Mouse (Mus musculus): Measurements from ENCODE around the gene Cdipt. TPM values are rescaled to one million over a fixed set of nuclear protein-coding genes. Genes with fewer than 3 reads are reported as not detected.

Gene Cdipt
- 59.1 and 66.1 TPM in 2 replicates for total RNA-seq (2017)

- no peak for ATAC-seq (ENCODE audit: extremely low read depth, insufficient number of reproducible peaks, low FRiP score, poor library complexity, severe bottlenecking)
These were observed at the start of gene Cdipt for GRCm38 (mm10) chr7:126975893-126975949. Cdipt (plus strand) TSS chr7:126975914.

GRCm38 (mm10) chr7:126926299-126926698 is 49.4 kb upstream of the Cdipt start:
- no peak for ATAC-seq (ENCODE audit: extremely low read depth, insufficient number of reproducible peaks, low FRiP score, poor library complexity, severe bottlenecking)

GRCm38 (mm10) chr7:126928384-126929037 is 47.2 kb upstream of the Cdipt start, which contains the start of gene Kctd13:
Kctd13 (plus strand) TSS chr7:126928879.
- peak; percentile 80 for ATAC-seq (ENCODE audit: extremely low read depth, insufficient number of reproducible peaks, low FRiP score, poor library complexity, severe bottlenecking)

DNA sequence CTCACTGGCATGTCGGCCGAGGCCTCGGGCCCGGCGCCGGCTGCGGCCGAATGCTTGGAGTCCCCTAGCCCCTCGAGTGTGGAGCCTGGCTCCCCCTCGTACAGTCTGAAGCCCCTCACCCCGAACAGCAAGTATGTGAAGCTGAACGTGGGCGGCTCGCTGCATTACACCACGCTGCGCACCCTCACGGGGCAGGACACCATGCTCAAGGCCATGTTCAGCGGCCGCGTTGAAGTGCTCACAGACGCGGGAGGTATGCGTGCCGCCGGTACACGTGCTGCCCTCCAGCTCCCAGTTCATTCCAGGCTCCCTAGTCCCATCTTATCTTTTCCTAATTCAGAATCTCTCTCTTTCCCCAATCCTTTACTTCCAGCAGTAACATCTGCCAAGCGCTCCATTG is 46.7 kb upstream of the Cdipt start:
- ATAC-seq (ENCODE audit: extremely low read depth, insufficient number of reproducible peaks, low FRiP score, poor library complexity, severe bottlenecking) = no peak

- ATAC-seq (ENCODE audit: extremely low read depth, insufficient number of reproducible peaks, low FRiP score, poor library complexity, severe bottlenecking) = no peak
These were observed 43.1 kb upstream of the Cdipt start for GRCm38 (mm10) chr7:126932652-126933051.

- ATAC-seq (ENCODE audit: extremely low read depth, insufficient number of reproducible peaks, low FRiP score, poor library complexity, severe bottlenecking) = no peak
These were observed 34.5 kb upstream of the Cdipt start for GRCm38 (mm10) chr7:126941171-126941570.

DNA sequence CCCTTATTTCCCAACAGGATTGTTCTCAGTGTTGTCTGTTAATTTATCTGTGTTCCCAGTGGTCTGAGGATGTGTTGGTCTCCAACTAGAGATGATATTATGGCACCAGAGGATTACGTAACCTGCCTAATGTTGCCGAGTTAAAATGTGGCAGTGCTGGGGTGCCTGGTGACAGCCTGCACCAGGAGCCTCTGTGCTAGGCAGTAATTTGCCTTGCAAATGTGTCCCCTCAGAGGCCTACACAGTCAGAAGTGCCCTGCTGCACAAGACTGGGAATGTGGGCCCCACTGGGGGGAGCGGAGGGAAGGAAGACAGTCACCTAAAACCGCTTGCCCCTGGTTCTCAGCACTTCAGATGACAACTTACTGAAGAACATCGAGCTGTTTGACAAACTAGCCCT is 33.9 kb upstream of the Cdipt start:
- no peak for ATAC-seq (ENCODE audit: extremely low read depth, insufficient number of reproducible peaks, low FRiP score, poor library complexity, severe bottlenecking)

DNA sequence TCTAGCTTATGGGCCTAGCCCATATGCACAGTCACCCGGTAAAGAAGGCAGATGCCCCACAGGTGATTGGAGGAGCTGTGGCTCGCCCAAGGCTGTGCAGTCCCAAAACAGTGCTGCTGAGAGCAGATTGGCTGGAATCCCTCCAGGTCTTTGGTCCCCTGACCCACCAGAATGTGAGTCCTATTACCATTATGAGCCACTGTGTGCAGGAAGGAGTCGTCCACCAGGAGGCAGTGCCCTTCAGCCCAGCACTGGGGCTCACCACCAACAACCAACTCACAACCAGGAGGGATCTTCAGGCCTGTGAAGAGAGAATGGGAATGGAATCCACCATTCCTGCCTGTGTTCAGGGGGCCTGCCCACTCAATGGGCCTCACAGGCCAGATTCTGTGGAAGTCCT is 29.2 kb upstream of the Cdipt start:
- peak; percentile 31; the same call in 1 of the 2 replicates for ATAC-seq (ENCODE audit: extremely low read depth, insufficient number of reproducible peaks, low FRiP score, poor library complexity, severe bottlenecking)

- ATAC-seq (ENCODE audit: extremely low read depth, insufficient number of reproducible peaks, low FRiP score, poor library complexity, severe bottlenecking) = no peak
These were observed 27.1 kb upstream of the Cdipt start for GRCm38 (mm10) chr7:126948626-126949025.

GRCm38 (mm10) chr7:126949403-126949792 is 26.3 kb upstream of the Cdipt start, which contains the start of gene Asphd1:
Asphd1 (minus strand) TSS chr7:126949582.
- ATAC-seq (ENCODE audit: extremely low read depth, insufficient number of reproducible peaks, low FRiP score, poor library complexity, severe bottlenecking) = no peak

DNA sequence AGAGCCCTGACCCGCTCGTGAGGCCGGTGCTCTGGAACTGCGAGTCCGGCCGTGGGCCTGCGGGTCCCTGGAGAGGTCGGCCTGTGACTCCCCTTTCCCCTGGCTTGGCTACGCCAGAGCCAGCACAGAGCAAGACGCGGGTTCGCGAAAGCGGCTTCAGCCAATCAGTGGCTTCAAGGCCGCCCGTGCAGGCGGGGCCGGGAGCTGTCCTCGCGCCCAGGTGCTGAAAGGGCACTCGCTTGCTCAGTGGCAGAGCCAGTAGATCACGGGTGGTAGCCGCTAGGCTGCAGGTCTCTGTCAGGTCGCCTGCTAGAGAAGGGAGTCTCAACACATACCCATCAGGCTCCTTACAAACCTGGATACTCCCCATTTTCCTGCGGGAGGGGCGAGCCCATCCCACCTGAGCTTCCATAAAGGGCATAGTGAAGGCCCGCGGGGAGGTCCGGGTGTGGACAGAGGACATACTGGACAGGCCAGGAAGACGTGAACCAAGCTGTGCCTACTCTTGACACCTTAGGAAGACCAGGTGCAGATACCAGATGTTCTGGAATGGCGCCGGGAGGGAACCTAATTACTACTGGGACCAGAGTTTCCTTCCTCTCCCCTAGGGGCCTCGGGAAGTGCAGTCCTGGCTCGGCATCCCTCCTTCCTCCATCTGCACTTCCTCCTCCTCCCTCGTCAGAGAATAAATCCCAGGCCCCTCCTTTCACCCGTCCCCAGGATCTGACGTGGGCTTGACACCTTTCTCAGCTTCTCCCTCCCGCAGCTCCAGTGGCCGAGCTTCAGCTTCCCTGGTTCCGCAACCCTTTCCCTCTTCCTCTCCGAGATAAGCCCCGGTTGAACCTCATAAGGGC is 25.7 kb upstream of the Cdipt start, which contains the start of gene Sez6l2:
TSS of gene Sez6l2 (plus strand) at position 771 of the 854 bp plus-strand sequence.
- ATAC-seq (ENCODE audit: extremely low read depth, insufficient number of reproducible peaks, low FRiP score, poor library complexity, severe bottlenecking) = peak; percentile 65

GRCm38 (mm10) chr7:126950647-126951615 is 24.8 kb upstream of the Cdipt start:
- no peak for ATAC-seq (ENCODE audit: extremely low read depth, insufficient number of reproducible peaks, low FRiP score, poor library complexity, severe bottlenecking)

- ATAC-seq (ENCODE audit: extremely low read depth, insufficient number of reproducible peaks, low FRiP score, poor library complexity, severe bottlenecking) = no peak
These were observed 24.0 kb upstream of the Cdipt start for GRCm38 (mm10) chr7:126951741-126952140.

DNA sequence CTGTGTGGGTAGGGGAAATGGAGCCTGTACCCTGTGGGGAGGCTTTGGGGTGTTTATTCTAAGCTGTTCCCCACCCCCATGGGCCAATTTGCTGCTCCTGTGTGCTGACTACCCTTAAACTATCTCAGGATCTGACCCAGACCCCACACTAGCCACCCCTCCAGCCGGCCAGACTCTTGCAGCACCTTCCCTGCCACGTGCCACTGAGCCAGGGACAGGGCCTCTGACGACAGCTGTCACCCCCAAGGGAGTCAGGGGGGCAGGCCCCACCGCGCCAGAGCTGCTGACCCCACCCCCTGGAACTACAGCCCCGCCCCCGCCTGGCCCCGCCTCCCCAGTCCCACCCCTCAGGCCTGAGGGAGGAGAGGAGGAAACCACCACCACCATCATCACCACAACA is 23.1 kb upstream of the Cdipt start:
- no peak for ATAC-seq (ENCODE audit: extremely low read depth, insufficient number of reproducible peaks, low FRiP score, poor library complexity, severe bottlenecking)

DNA sequence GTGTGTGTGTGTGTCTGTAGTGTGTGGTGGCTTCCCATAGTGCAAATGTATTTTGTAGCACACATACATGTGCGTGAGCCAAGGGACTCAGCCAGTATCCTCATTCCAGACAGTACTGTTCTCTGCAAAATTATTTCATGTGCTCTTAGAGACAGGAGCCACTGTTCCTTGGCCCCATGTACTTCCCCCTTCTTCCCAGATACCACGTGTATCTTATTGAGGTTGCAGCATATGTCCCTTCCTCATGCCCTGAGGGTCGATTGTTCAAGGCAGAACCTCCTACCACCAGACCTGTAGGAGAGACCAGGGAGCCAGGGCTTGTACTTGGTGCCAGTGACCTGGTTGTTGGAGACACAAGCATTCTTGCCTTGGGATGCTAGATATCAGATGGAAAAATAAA is 20.6 kb upstream of the Cdipt start:
- ATAC-seq (ENCODE audit: extremely low read depth, insufficient number of reproducible peaks, low FRiP score, poor library complexity, severe bottlenecking) = no peak

DNA sequence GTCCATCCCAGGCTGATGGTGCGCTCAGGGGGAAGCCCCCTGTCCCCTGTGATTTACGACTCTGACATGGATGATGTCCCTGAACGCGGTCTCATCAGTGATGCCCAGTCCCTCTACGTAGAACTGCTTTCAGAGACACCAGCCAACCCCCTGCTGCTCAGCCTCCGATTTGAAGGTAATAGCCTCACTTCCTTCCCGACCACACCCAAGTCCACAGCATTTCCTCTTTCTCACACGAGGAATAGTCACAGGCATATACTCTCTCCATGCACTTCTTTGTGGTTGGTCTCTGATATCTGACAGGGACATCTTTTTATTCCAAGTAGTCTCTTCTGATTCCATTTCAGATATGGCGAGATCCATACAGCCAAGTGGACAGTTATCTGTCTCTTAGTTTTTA is 15.9 kb upstream of the Cdipt start:
- ATAC-seq (ENCODE audit: extremely low read depth, insufficient number of reproducible peaks, low FRiP score, poor library complexity, severe bottlenecking) = no peak

DNA sequence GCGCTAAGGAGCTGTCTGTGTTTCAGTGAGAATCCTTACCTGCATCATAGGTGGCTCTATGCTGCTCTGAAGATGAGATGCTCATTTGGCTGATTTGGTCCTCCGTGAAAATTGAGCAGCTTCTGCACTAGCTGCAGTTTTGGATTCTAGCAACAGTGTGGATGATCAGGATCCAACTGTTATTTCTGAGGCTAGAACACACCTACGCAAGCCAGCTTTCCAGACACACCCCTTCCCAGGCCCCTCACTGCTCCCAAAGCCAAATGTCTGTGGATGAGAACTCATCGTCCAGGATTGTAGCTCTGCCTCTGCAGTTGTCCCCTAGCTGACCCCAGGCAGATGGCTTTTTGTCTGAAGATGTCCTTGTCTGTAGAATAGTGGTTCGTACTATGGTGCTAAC is 14.6 kb upstream of the Cdipt start:
- no peak for ATAC-seq (ENCODE audit: extremely low read depth, insufficient number of reproducible peaks, low FRiP score, poor library complexity, severe bottlenecking)

- no peak for ATAC-seq (ENCODE audit: extremely low read depth, insufficient number of reproducible peaks, low FRiP score, poor library complexity, severe bottlenecking)
These were observed 13.7 kb upstream of the Cdipt start for GRCm38 (mm10) chr7:126961965-126962364.

GRCm38 (mm10) chr7:126963548-126964286 is 12.0 kb upstream of the Cdipt start:
- ATAC-seq (ENCODE audit: extremely low read depth, insufficient number of reproducible peaks, low FRiP score, poor library complexity, severe bottlenecking) = no peak
